Mouse (Mus musculus): Measurements from ENCODE around the gene Mad2l2.
"Not testable (repeated sequence)": the region's sequence is repeated elsewhere in the genome, so short reads cannot be mapped to it uniquely, and the experiment has no call there.

Gene Mad2l2

DNA sequence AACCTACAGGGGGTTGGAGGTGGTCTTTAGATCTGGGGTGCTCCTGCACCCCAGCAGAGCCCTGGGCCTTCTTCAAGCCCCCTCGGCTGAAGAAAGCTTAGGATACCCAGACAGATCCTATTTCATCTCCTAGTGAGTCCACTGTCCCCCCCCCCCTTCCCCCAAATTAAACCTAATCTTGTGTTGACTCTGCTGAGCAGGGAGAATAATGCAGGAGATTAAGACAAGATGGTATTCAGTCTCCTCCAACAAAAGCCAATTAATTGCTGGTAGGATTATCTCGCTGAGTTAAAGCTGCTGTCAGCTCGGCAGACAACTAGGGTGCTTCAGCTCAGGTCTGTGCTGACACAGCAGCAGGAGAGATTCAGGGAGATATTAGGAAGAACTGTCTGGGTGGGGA lies 41.1 kb downstream of the Mad2l2 start:
- DNase-seq (ENCODE audit: low read depth, low spot score): no peak

DNA sequence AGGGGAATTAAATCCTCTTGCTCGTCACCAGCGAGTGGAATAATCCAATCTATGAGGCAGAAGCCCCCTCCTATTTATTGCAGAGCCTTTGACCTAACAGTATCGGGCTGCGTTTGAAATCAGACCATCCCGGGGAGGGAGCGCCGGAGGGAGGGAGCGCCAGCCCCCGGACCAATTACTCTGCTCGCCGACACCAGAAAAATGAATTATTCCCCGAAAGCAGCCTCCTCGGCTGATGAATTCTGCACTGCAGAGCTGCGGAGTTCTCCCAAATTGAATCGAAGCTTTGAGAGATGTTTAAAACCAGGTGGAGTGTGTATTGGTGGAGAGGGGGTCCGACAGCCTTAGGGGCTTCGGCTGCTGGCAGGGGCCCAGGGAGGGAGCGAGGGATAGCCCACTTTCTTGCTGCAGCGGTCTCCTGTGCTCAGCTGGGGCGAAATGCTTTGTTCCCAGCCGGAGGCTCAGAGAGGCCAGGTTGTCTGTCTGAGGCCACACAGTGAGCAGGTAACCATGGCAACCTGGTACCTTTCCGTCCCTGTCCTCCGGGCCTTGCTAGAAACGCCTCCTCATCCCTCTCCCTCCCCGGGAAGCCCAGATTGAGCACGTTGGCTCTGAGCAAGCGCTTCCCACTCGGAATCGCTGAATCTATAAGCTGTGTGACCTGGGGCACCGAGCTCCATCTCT lies 43.8 kb downstream of the Mad2l2 start:
- DNase-seq (ENCODE audit: low read depth, low spot score): peak; percentile 83

DNA sequence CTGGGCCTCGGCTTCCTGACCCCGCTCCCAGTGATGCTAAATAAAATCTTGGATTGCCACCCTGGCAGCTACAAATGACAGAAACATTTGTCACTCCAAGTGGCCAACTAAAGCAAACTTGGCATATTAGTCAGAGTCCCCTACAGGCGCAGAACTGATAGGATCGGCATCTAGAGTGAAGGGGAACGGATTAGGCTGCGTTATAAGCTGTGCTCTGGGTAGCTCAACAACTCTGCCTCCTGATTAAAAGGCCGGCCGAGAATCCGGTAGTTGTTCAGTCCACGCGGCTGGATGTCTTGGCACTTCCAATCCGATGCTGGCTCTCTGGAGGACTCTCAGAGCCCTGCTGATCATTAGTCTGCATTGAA lies 44.3 kb downstream of the Mad2l2 start:
- DNase-seq (ENCODE audit: low read depth, low spot score): no peak

GRCm38 (mm10) chr4:148176603-148177002 lies 46.4 kb downstream of the Mad2l2 start:
- not testable (repeated sequence) for DNase-seq (ENCODE audit: low read depth, low spot score)

- no peak for DNase-seq (ENCODE audit: low read depth, low spot score)
These were observed 47.5 kb downstream of the Mad2l2 start for GRCm38 (mm10) chr4:148177716-148178115.

GRCm38 (mm10) chr4:148181483-148181882 lies 51.3 kb downstream of the Mad2l2 start:
- DNase-seq (ENCODE audit: low read depth, low spot score): no peak

DNA sequence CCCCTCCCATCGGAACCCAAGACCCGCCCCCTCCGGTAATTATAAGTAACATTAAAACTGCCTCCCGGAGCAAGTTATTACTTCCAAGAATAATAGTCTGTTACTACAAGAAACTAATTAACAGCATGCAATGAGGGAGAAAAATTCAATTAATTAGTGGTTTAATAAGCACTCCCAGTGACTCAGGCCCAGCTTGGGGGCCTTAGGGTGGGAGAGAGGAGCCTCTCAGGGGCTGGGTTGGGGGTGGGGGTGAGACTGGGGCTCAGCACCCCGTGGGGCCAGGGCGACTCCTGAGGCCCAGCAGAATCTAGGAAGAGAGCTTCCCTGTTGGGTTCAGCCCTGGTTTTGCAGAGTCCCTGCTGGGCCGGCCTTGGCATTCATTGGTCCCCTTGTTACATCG lies 52.2 kb downstream of the Mad2l2 start:
- no peak for DNase-seq (ENCODE audit: low read depth, low spot score)

DNA sequence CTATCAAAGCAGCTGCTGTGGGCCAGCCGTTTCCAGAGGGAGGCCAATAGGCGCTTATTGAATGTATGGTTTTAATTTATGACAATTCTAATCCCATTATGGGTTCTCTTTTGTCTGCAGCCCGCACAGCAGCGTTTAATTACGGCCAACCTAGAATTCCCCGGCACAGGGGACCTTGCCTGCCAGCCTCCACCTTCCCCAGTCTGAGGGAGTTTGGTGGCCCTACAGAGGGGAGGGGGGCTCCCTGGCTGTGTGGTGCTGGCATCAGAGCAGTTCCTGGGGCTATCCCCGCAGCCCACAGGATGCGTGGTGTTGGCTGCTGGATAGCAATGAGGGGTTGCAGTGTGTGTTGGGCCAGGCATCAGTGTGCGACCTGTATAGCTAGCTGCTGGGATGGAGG lies 54.4 kb downstream of the Mad2l2 start:
- DNase-seq (ENCODE audit: low read depth, low spot score): no peak

- no peak for DNase-seq (ENCODE audit: low read depth, low spot score)
These were observed 55.6 kb downstream of the Mad2l2 start for GRCm38 (mm10) chr4:148185819-148186218.

DNA sequence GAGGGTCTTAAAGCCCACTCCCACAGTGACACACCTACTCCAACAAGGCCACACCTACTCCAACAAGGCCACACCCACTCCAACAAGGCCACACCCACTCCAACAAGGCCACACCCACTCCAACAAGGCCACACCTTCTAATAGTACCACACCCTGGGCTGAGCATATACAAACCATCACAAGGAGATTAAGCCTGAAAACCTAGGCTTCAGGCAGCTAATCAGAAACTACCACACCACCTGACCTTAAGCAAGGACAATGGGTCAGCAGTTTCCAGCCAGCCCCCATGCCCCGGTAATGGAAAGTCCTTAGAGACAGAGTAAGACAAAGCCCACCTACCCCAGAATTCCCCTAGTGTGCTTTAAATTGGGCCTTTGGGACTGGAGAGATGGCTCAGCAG lies 58.6 kb downstream of the Mad2l2 start:
- DNase-seq (ENCODE audit: low read depth, low spot score): not testable (repeated sequence)

- DNase-seq (ENCODE audit: low read depth, low spot score): no peak
These were observed 62.6 kb downstream of the Mad2l2 start for GRCm38 (mm10) chr4:148192707-148193245.

- DNase-seq (ENCODE audit: low read depth, low spot score): no peak
These were observed 64.2 kb downstream of the Mad2l2 start for GRCm38 (mm10) chr4:148194400-148194799.

Data from telencephalon, adult 2 months (tissue).